Mouse (Mus musculus) midbrain, embryonic 15.5 days (tissue): ENCODE data around the gene Taok1. TPM values are rescaled to one million over a fixed set of nuclear protein-coding genes. Genes with fewer than 3 reads are reported as not detected.
A peak's percentile ranks its signal among the peaks of the same experiment; 100 is the strongest.
"Not testable (repeated sequence)": the region's sequence is repeated elsewhere in the genome, so short reads cannot be mapped to it uniquely, and the experiment has no call there.

ENCODE experiments used
- ATAC-seq: fragments of 200-750 bp; cut with Nextera tagmentation; replicated peaks from 2 replicates; pipeline ENCODE4 v1.8.0; 2017; ENCODE audit warnings: moderate TSS enrichment
- H3K27ac ChIP-seq: fragments of 300-500 bp; sonication (generic); 2 replicates; pipeline ENCODE4 v1.5.1; 2015; ENCODE audit warnings: mild to moderate bottlenecking, inconsistent platforms
- H3K27me3 ChIP-seq: fragments of 300-500 bp; sonication (generic); replicated peaks from 2 replicates; pipeline ENCODE4 v1.6.1; 2015; ENCODE audit warnings: inconsistent platforms
- H3K36me3 ChIP-seq: fragments of 300-500 bp; sonication (generic); replicated peaks from 2 replicates; pipeline ENCODE4 v1.6.1; 2015; ENCODE audit warnings: inconsistent platforms
- H3K4me1 ChIP-seq: fragments of 300-500 bp; sonication (generic); 2 replicates; pipeline ENCODE4 v1.6.1; 2015; ENCODE audit warnings: inconsistent platforms
- H3K4me2 ChIP-seq: fragments of 300-500 bp; sonication (generic); 2 replicates; pipeline ENCODE4 v1.6.1; 2015; ENCODE audit warnings: inconsistent platforms, mild to moderate bottlenecking, moderate library complexity
- H3K4me3 ChIP-seq: fragments of 300-500 bp; sonication (generic); 2 replicates; pipeline ENCODE4 v1.5.1; 2015; ENCODE audit warnings: mild to moderate bottlenecking, inconsistent platforms
- H3K9ac ChIP-seq: fragments of 300-500 bp; sonication (generic); 2 replicates; pipeline ENCODE4 v1.6.1; 2015; ENCODE audit warnings: mild to moderate bottlenecking, inconsistent platforms
- H3K9me3 ChIP-seq: fragments of 300-500 bp; sonication (generic); 2 replicates; pipeline ENCODE4 v1.6.1; 2016; ENCODE audit warnings: inconsistent platforms
- WGBS: fragments of 180-500 bp; shearing (Covaris S2); methylation state at CpG from one replicate; pipeline ENCODE4 v1.1.7; 2015; ENCODE audit warnings: mixed read lengths; 5-methylcytosine and 5-hydroxymethylcytosine counted together
- polyA plus RNA-seq: library from polyadenylated mRNA; unstranded; fragments of >200 nt; fragmentation: Nextera tagmentation; extraction: Ambion mirVana; gene quantifications from 2 replicates; pipeline ENCODE4 v1.2.1, GENCODE M21; 2015

Taok1 gene
- polyA plus RNA-seq, 1 experiment from 2014 or later, result 24.2 TPM

DNA sequence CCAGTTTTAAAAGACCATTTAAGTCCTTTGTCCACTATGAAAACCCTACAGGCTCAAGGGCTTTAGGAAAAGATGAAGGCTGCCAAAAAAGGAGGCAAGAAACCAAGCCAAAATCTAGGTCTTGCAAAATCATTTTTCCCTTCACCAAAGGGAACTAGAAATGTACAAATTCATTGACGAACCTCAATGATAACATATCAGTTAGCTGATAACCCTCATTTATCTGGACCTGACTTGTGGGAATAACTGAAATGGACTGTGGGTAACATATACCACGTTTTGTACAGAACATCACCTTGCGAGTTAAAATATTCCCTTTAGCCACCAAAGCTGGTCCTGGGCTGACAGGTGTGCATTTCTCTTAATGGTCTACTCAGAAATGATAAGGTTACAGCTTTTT lies 78.0 kb downstream of the Taok1 start:
- Histone ChIP-seq H3K4me1 (no peaks in the 10 kb centered on the region), H3K27ac (no peak overlapping the region), H3K9me3 (no peaks in the 10 kb centered on the region), H3K27me3 (no peaks in the 10 kb centered on the region), H3K4me3 (no peak overlapping the region), H3K9ac (no peak overlapping the region), H3K4me2 (no peak overlapping the region), H3K36me3 (no peaks in the 10 kb centered on the region)
- WGBS, result 88% methylated on average over 3 of the region's 3 CpGs
- ATAC-seq, result no peak

DNA sequence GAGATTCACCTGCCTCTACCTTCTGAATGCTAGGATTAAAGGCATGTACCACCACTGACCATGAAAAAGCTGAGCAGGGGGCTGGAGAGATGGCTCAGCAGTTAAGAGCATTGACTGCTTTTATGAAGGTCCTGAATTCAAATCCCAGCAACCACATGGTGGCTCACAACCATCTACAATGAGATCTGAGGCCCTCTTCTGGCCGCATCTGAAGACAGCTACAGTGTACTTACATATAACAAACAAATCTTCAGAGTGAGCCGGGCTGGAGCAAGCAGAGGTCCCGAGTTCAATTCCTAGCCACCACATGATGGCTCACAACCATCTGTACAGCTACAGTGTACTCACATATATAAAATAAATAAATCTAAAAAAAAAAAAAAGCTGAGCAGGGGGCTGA lies 79.2 kb downstream of the Taok1 start:
- H3K36me3 ChIP-seq, H3K27me3 ChIP-seq, ATAC-seq, H3K27ac ChIP-seq, H3K9me3 ChIP-seq, H3K9ac ChIP-seq, H3K4me3 ChIP-seq, H3K4me1 ChIP-seq, H3K4me2 ChIP-seq: not testable (repeated sequence)
- 87% methylated on average over 3 of the region's 3 CpGs for WGBS

DNA sequence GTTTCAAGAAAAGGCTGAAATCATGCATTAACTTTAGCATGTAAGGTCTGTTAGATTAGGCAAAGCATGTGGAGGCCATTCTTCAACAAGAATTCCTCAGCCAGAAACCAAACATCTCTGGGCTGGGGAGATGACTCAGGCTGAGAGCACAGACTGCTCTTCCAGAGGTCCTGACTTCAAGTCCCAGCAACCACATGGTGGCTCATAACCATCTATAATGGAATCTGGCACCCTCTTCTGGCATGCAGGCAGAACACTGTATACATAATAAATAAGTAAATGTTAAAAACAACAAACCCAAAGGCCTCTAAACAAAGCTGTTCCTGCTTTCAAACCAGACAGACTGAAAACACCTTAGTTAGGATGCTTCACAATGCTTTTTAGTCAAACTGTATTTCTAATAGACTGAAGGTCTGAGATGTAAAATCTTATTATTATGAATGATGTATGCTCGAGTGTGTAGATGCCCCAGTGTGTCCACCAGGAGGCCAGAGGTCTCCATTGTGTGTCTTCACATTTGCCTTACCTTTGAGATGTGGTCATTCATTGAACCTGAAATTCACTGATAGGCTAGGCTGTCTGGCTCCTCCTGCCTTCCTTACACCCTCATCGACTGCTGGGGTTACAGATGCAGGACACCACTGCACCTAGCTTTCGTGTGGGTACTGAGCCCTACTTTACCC lies 81.7 kb downstream of the Taok1 start:
- ATAC-seq, result no peak
- no peak overlapping the region for H3K27ac ChIP-seq
- no peak overlapping the region for H3K4me2 ChIP-seq
- no peaks in the 10 kb centered on the region for H3K4me1 ChIP-seq
- no peaks in the 10 kb centered on the region for H3K27me3 ChIP-seq
- no peak overlapping the region for H3K4me3 ChIP-seq
- no peaks in the 10 kb centered on the region for H3K9me3 ChIP-seq
- no peaks in the 10 kb centered on the region for H3K36me3 ChIP-seq
- 72% methylated on average over 3 of the region's 3 CpGs for WGBS
- no peak overlapping the region for H3K9ac ChIP-seq

DNA sequence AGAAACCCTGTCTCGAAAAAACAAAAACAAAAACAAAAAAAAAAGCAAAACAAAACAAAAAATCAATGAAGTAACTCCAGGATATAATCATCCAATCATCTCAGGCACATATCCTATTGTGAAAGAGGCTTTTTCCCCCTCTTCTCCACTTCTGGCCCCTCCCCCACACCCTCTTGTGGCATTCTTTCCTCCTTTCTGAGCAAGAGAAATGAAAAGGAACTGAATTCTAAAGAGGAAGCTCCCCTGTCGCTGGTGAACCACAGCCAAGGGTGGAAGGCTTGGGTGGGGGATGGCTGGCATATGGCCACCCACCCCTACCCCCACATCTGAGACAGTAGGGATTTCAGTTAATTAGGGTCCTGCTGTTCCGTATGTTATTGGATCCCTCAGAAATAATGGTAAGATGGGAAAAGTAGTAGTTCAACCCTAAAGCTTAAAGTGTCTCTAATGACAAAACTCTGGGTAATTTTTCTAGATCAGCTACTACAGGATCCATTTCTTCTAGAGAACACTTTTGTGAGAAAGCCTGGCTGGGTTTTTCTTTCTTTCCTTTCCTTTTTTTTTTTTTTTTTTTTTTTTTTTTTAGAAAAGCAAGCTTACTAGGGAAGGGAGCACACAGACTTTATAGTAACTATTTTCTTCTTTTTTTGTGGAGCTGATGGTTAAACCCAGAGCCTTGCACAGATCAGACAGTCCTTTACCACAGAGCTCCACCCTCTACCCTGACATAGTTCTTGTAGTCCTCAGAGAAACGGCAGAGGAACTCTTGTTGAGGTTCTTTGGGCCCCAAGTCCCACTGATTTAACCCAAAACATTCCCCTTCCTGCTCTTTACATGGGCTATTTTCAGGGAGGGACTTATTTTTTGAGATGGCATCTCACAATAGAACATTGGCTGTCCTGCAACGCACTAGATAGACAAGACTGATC lies 86.8 kb downstream of the Taok1 start:
- no peak overlapping the region for H3K4me2 ChIP-seq
- H3K27me3 ChIP-seq, result peaks cover 9% of the 10 kb centered on the region
- WGBS, result 46% methylated on average over 5 of the region's 5 CpGs
- H3K36me3 ChIP-seq, result no peaks in the 10 kb centered on the region
- H3K27ac ChIP-seq, result no peak overlapping the region
- H3K9me3 ChIP-seq, result no peaks in the 10 kb centered on the region
- ATAC-seq, result no peak
- H3K4me1 ChIP-seq, result peaks cover 12% of the 10 kb centered on the region
- no peak overlapping the region for H3K4me3 ChIP-seq
- H3K9ac ChIP-seq, result no peak overlapping the region

DNA sequence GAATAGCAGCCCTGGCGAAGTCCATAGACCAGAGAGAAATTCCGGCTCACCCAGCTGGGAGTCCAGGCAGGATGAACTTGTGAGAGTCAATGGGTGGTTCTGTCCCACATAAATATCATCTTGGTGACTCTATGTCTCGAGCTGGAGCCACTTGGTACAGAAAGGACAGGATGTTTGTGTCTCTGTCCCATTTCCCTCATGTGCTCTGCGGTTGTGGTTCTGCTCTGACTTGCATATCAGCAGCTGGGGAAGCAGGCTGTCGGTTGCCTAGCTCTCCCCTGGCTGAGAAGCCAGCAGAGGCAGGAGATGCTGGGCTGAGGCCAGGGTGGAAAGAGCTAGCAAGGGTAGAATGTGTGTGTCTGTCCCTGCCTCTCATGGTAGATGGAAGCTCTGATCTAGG lies 88.6 kb downstream of the Taok1 start, which contains the start of gene Gm10392:
Gene Gm10392, minus strand, starts transcription at position 156 of the 400 bp plus-strand sequence.
- Histone ChIP-seq H3K4me3 (no peak within 1 kb of the TSS), H3K4me1 (peaks cover 30% of the 10 kb centered on the region), H3K9ac (no peak within 1 kb of the TSS), H3K4me2 (no peak within 1 kb of the TSS), H3K27ac (no peak within 1 kb of the TSS), H3K27me3 (peaks cover 18% of the 10 kb centered on the region), H3K9me3 (no peaks in the 10 kb centered on the region), H3K36me3 (no peaks in the 10 kb centered on the region)
- WGBS, result 80% methylated on average over 5 of the region's 5 CpGs
- ATAC-seq, result no peak

DNA sequence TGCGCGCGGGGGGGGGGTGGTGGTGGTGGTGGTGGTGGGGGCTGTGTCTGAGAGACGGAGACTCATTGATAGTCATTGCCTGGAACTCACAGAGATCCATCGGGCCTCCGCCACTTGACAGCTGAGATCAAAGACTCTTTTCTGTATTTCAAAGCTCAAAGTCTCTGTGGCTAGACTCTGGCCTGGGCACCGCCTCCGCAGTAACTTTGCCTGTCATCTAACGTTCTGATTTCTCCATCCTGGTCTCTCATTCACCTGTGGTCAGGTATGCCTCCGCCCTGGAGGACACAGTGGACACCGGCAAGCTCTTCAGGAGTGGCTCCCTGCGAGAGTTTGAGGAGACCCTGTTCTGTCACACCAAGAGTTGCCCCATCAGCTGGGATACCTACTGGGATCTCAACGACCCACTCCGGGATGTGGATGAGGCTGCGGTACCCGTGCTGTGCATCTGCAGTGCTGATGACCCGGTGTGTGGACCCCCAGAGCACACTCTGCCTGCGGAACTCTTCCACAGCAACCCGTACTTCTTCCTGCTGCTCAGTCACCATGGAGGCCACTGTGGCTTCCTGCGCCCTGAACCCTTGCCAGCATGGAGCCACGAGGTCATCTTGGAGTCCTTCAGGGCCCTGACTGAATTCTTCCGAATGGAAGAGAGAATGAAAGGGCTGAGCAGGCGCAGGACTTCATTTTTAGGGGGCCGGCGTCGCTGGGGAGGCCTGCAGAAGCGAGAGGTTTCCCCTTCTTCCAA lies 89.4 kb downstream of the Taok1 start:
- Histone ChIP-seq H3K4me2 (no peak overlapping the region), H3K36me3 (no peaks in the 10 kb centered on the region), H3K4me1 (peaks cover 37% of the 10 kb centered on the region), H3K27me3 (peaks cover 18% of the 10 kb centered on the region), H3K9ac (no peak overlapping the region), H3K9me3 (no peaks in the 10 kb centered on the region), H3K27ac (no peak overlapping the region), H3K4me3 (no peak overlapping the region)
- ATAC-seq, result no peak
- WGBS, result 81% methylated on average over 27 of the region's 27 CpGs

DNA sequence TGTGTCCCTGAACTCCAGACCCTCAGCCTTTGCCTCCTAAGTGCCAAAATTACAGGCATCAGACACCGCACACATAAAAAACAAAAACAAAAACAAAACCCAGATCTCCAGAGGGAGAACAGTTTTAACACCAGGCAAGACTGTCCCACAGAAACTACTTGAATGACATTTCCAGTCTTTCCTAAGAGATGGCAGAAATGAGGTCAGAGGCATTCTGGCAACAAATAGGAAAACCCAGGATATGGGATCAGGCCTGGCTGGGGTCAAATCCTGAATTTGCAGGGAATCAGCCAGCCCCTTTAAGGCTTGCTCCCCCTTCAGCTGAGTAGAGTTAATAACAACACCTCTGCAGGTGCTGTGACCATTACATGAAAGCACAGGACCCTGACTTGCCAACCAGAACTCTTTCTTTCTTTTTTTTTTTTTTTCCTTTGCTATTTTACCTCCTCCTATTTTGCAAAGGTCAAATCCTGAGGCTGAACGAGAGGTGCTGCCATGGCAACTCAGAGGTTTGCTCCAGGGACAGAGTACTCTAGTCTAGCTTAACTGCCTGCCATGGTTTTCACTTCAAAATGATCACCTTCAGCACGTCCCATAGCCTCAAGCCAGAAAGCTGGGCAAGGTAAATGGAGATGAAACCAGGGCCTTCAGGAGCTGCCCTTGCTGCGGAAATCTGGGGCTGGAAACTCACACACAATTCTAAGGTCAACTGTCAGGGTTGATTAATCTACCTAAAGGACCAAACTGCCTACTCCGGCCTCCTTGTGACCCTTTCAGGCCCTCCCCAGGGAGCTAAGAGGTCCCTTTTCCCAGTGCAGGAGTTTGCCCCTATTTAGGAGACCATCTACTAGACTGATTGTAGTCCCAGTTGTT lies 90.8 kb downstream of the Taok1 start:
- no peaks in the 10 kb centered on the region for H3K9me3 ChIP-seq
- no peak overlapping the region for H3K27ac ChIP-seq
- peaks cover 42% of the 10 kb centered on the region for H3K4me1 ChIP-seq
- H3K4me3 ChIP-seq, result no peak overlapping the region
- H3K4me2 ChIP-seq, result no peak overlapping the region
- 55% methylated on average over 5 of the region's 5 CpGs for WGBS
- no peak for ATAC-seq
- no peak overlapping the region for H3K9ac ChIP-seq
- H3K27me3 ChIP-seq, result peaks cover 18% of the 10 kb centered on the region
- no peaks in the 10 kb centered on the region for H3K36me3 ChIP-seq

DNA sequence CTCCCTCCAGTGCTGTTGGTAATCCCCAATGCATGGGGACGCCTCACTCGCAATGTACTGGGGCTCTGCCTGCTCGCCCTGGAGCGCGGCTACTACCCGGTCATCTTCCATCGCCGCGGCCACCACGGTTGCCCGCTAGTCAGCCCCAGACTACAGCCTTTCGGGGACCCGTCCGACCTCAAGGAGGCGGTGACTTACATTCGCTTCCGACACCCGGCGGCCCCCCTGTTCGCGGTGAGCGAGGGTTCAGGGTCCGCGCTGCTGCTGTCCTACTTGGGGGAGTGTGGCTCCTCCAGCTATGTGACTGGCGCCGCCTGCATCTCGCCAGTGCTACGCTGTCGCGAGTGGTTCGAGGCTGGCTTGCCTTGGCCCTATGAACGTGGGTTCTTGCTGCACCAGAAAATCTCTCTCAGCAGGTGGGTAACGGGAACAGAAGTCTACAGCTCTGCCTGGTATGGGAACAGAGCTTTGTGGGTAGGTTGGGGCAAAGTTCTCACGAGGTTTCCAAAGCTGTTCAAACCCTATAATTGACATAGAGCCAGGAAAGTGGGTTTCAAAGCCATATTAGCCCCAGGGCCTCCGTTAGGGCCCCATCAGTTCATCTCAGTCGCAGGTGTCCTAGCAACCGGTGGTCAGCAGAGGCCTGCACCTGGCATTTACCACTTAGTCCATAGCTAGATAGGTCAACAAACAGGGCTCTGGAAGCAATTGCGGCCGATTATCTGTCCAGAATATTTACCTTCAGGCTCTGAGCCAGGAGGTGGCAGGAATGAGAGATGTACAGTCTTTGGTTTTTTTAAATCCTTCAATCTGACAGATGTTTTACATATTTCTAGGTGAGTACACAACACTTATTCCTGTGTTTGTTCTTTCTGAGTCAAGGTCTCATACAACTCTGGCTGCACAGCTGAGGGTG lies 91.7 kb downstream of the Taok1 start, which contains the start of gene Trp53i13:
Gene Trp53i13, minus strand, starts transcription at position 344 of the 916 bp plus-strand sequence.
- peaks cover 42% of the 10 kb centered on the region for H3K4me1 ChIP-seq
- H3K36me3 ChIP-seq, result no peaks in the 10 kb centered on the region
- WGBS, result 8% methylated on average over 39 of the region's 39 CpGs
- peak within 1 kb of the TSS; percentile 27 for H3K9ac ChIP-seq
- no peaks in the 10 kb centered on the region for H3K9me3 ChIP-seq
- H3K4me2 ChIP-seq, result peak within 1 kb of the TSS; percentile 90
- peaks cover 18% of the 10 kb centered on the region for H3K27me3 ChIP-seq
- no peak within 1 kb of the TSS for H3K27ac ChIP-seq
- H3K4me3 ChIP-seq, result peak within 1 kb of the TSS; percentile 45
- no peak for ATAC-seq

DNA sequence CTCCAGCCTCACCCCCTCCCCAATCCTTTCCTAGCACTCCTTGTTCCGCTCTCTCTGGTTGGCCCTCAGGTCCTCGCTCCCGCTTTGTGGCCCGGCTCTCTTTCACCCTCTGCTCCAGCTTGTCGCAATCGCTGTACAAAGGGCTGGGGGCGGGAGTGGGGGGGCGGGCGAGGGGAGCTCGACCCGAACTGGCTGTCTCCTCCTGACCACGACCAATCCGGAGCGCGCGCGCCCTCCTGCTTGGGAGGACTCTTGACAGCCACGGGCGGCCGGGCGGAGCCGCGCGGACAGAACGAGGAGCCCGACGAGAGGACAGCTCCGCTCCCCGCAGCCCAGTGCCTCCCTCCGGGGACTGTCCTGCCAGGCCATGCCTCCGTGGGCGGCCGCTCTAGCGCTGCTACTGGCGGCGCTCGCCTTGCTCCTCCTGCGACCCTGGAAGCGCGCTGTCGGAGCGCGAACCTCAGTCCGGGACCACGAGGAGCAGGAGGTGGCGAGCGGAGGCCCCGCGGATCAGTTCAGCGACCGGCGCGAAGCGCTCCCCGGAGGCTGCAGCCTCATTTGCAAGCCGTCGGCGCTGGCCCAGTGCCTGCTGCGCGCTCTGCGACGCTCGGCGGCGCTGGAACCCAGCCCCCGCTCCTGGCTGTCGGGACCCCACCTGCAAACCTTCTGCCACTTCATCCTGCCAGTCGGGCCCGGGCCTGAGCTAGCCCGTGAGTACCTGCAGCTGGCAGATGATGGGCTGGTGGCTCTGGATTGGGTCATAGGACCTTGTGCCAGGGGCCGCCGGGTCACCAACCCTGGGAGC lies 92.6 kb downstream of the Taok1 start, which contains the start of gene Abhd15:
Gene Abhd15, plus strand, starts transcription at position 290 of the 805 bp plus-strand sequence.
- peak; percentile 60 for ATAC-seq
- Histone ChIP-seq H3K4me1 (peaks cover 42% of the 10 kb centered on the region), H3K9ac (peak within 1 kb of the TSS; percentile 27), H3K27me3 (peaks cover 18% of the 10 kb centered on the region), H3K27ac (no peak within 1 kb of the TSS), H3K4me3 (peak within 1 kb of the TSS; percentile 45), H3K9me3 (no peaks in the 10 kb centered on the region), H3K4me2 (peak within 1 kb of the TSS; percentile 90), H3K36me3 (no peaks in the 10 kb centered on the region)
- under 1% methylated on average over 72 of the region's 72 CpGs for WGBS

DNA sequence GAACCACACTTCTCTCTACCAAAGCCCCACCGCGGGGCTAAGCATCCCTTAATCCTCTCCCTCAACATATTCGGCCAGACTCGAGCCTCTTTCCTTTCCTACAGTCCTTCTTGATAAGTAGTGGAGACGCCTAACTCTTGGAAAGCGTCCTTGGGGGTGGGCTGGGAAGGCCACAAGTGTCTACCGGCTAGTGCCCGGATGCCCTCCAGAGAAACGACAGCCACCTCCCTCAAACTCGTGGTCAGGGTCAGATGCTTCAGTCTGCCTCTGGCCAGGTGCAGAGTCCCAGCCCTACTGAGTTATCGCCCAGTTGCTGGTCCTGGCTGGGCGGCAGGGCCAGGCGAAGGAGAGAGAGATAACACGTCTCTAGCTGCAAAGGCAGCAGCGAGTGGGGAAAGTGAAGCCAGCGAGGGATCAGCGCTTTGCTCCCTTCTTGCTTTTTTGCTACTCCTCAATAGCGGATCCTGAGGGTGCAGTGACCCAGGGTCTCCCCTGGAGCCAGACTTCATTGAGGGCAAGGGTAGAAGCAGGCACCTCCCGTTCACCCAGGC lies 93.3 kb downstream of the Taok1 start:
- ATAC-seq, result no peak
- 5% methylated on average over 19 of the region's 19 CpGs for WGBS
- peaks cover 42% of the 10 kb centered on the region for H3K4me1 ChIP-seq

More for the DNA sequence above, 93.3 kb downstream of the Taok1 start:
- Histone ChIP-seq H3K4me2 (peak overlapping the region; percentile 90), H3K27me3 (peaks cover 18% of the 10 kb centered on the region), H3K36me3 (no peaks in the 10 kb centered on the region), H3K9ac (peak overlapping the region; percentile 27; the same call in 1 of the 2 replicates), H3K27ac (no peak overlapping the region), H3K9me3 (no peaks in the 10 kb centered on the region), H3K4me3 (peak overlapping the region; percentile 45)
